Mouse (Mus musculus) CD8-positive naive resting alpha-beta T cell, adult 2 months (primary cell): ENCODE measurements around the gene Atxn10.
A peak's percentile ranks its signal among the peaks of the same experiment; 100 is the strongest.

Source experiments
- DNase-seq, 2 experiments: peaks; one replicate each; pipeline ENCODE4 v3.0.0; 2022; ENCODE audit warnings: low read depth in 2 of 2, low spot score in 2 of 2

Atxn10 gene

GRCm38 (mm10) chr15:85466456-85467067 lies 130.5 kb downstream of the Atxn10 start:
- DNase-seq, result no peak

- no peak for DNase-seq
Measured at GRCm38 (mm10) chr15:85469401-85469800, 133.4 kb downstream of the Atxn10 start.

GRCm38 (mm10) chr15:85474697-85475096 lies 138.7 kb downstream of the Atxn10 start:
- no peak for DNase-seq

- DNase-seq, result peak; percentile 50 to 68
Measured at GRCm38 (mm10) chr15:85477584-85477983, 141.5 kb downstream of the Atxn10 start.

GRCm38 (mm10) chr15:85479365-85479764 lies 143.3 kb downstream of the Atxn10 start:
- no peak for DNase-seq

- no peak for DNase-seq
Measured at GRCm38 (mm10) chr15:85479919-85480318, 143.9 kb downstream of the Atxn10 start.

GRCm38 (mm10) chr15:85480630-85481029 lies 144.6 kb downstream of the Atxn10 start:
- no peak for DNase-seq

- DNase-seq, result no peak
Measured at GRCm38 (mm10) chr15:85488900-85489299, 152.9 kb downstream of the Atxn10 start.

GRCm38 (mm10) chr15:85489751-85490150 lies 153.7 kb downstream of the Atxn10 start:
- DNase-seq, result no peak

GRCm38 (mm10) chr15:85494163-85494621 lies 158.1 kb downstream of the Atxn10 start:
- no peak for DNase-seq

- DNase-seq, result no peak
Measured at GRCm38 (mm10) chr15:85497548-85497947, 161.5 kb downstream of the Atxn10 start.

GRCm38 (mm10) chr15:85497981-85498475 lies 162.0 kb downstream of the Atxn10 start:
- DNase-seq, result no peak

- DNase-seq, result no peak
Measured at GRCm38 (mm10) chr15:85500267-85500666, 164.2 kb downstream of the Atxn10 start.

- no peak for DNase-seq
Measured at GRCm38 (mm10) chr15:85503127-85503526, 167.1 kb downstream of the Atxn10 start, which contains the start of gene 7530416G11Rik. TSS of gene 7530416G11Rik (minus strand) at chr15:85503227.

GRCm38 (mm10) chr15:85505118-85505925 lies 169.3 kb downstream of the Atxn10 start:
- no peak for DNase-seq

GRCm38 (mm10) chr15:85506680-85507079 lies 170.6 kb downstream of the Atxn10 start:
- no peak for DNase-seq

GRCm38 (mm10) chr15:85507370-85508014 lies 171.4 kb downstream of the Atxn10 start:
- DNase-seq, result no peak
